Mouse (Mus musculus): ENCODE results near the gene Wwox.

Gene Wwox

GRCm38 (mm10) chr8:115216801-115217200, 777.3 kb downstream of the Wwox start:
- DNase-seq (ENCODE audit: low read depth, low spot score), result no peak

- DNase-seq (ENCODE audit: low read depth, low spot score), result no peak
Measured at GRCm38 (mm10) chr8:115222545-115222944, 783.1 kb downstream of the Wwox start.

GRCm38 (mm10) chr8:115226781-115227583, 787.5 kb downstream of the Wwox start:
- DNase-seq (ENCODE audit: low read depth, low spot score), result no peak

DNA sequence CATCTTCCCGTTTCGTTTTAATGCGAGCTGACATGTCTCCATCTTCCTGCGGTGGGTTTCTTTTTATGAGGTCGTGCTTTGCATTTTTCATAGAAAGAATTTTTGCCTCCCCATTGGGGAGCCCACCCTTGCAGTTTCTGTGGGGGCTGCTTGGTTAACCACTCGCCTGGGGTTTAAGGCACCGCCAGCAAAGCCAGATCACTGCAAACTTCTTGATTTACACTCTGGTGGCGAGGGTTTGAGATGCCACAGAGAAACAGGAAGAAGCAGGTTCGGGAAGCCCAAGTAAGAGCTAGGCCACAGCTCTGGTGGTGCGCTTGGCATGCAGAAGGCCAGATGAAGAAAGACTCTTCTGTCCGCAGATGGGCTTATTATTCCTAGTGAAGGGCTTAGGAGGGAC, 789.4 kb downstream of the Wwox start:
- no peak for DNase-seq (ENCODE audit: low read depth, low spot score)

GRCm38 (mm10) chr8:115234068-115234467, 794.6 kb downstream of the Wwox start:
- no peak for DNase-seq (ENCODE audit: low read depth, low spot score)

GRCm38 (mm10) chr8:115237596-115237995, 798.1 kb downstream of the Wwox start:
- DNase-seq (ENCODE audit: low read depth, low spot score), result no peak

GRCm38 (mm10) chr8:115243465-115244027, 804.1 kb downstream of the Wwox start:
- DNase-seq (ENCODE audit: low read depth, low spot score), result no peak

DNA sequence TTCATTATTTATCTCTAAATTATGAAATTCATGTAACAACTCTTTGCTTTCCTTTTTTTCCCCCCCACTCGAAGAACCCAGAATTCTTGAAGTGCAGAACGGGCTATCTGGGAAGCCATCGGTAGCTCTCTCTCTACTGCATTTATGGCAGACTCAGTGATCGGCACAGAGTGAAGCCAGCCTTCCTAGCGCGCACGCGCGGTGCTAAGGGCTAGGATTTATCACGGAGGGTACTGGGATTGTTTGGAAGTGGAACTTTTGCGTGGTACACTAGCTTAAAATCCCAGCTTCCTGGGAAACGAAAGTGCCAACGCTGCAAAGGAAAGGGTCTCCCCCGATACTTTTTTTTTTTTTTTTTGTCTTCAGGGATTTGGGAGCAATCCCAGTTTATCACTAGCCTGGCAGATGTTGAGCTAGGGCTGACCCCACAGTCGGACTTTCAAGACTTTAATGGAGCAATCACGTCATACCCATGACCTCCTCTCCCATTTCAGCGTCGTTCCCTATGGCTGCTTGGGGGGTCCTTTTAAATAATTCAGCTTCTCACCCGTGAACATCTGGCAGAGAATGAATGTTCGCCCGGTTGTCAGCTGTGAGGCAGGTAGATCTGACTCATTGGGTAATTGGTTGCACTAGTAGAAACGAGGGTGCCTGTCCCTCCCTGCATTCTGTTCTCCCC, 810.4 kb downstream of the Wwox start:
- peak; percentile 30 for DNase-seq (ENCODE audit: low read depth, low spot score)

DNA sequence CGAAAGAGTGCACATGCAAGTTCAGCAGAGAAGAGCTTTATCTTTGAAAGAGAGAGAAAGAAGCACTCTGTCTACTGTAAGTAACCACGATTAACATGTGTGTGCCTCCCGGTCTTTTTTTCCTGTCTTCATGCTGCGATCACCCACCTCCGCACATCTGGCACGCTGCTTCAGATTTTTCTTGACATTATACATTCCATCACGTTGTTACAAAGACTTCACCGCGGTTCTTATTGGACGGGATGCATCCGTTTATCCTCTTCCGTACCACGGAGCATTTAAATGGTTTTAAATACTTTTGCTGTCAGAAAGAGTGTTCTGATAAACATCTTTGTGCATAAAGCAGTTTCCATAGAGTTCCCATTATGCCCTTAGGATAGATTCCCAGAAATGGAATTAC, 816.1 kb downstream of the Wwox start:
- DNase-seq (ENCODE audit: low read depth, low spot score), result no peak

GRCm38 (mm10) chr8:115257417-115257816, 818.0 kb downstream of the Wwox start:
- no peak for DNase-seq (ENCODE audit: low read depth, low spot score)

GRCm38 (mm10) chr8:115259806-115260205, 820.4 kb downstream of the Wwox start:
- DNase-seq (ENCODE audit: low read depth, low spot score), result peak; percentile 51

GRCm38 (mm10) chr8:115267196-115267595, 827.7 kb downstream of the Wwox start:
- no peak for DNase-seq (ENCODE audit: low read depth, low spot score)

- no peak for DNase-seq (ENCODE audit: low read depth, low spot score)
Measured at GRCm38 (mm10) chr8:115269601-115270000, 830.1 kb downstream of the Wwox start.

GRCm38 (mm10) chr8:115273976-115274375, 834.5 kb downstream of the Wwox start:
- no peak for DNase-seq (ENCODE audit: low read depth, low spot score)

DNA sequence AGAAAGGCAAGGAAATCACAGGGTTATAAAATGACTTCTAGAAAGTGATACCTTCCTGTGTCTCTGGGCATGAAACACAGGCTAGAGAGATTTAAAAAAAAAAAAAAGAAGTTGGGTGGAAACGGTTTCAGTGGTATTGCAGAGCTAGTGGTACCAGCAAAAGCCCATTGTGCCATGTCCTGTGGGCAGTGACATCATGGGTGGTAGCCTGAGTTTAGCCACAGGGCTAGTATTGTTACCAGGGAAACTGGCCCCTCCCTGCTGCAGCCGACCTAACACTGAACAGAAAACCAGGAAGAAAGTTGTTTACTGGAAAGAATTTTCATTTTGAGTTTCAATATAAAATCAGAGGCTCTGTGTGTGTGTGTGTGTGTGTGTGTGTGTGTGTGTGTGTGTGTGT, 836.8 kb downstream of the Wwox start:
- no peak for DNase-seq (ENCODE audit: low read depth, low spot score)

DNA sequence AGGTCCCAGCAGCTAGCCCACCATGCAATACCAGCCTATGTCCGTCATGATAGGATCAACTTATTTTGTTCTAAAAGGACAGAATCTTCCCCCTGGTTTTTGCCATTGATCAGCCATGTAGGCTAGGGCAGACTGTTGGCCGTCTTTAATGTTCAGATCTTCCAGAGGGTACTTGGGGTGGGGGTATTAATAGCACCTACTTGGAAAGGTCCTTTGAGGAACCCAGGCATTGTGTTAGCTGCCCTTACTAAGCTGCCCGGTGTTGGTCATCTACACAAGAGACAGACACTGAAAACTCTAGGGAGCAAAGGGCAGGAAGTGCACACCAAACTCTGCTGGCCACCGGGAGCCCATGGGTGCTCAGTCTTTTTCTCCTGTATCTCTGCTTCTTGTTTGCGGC, 838.8 kb downstream of the Wwox start:
- DNase-seq (ENCODE audit: low read depth, low spot score), result no peak

- DNase-seq (ENCODE audit: low read depth, low spot score), result no peak
Measured at GRCm38 (mm10) chr8:115290224-115290623, 850.8 kb downstream of the Wwox start.

GRCm38 (mm10) chr8:115296760-115297159, 857.3 kb downstream of the Wwox start:
- DNase-seq (ENCODE audit: low read depth, low spot score), result no peak

GRCm38 (mm10) chr8:115302484-115302883, 863.0 kb downstream of the Wwox start:
- DNase-seq (ENCODE audit: low read depth, low spot score), result no peak

DNA sequence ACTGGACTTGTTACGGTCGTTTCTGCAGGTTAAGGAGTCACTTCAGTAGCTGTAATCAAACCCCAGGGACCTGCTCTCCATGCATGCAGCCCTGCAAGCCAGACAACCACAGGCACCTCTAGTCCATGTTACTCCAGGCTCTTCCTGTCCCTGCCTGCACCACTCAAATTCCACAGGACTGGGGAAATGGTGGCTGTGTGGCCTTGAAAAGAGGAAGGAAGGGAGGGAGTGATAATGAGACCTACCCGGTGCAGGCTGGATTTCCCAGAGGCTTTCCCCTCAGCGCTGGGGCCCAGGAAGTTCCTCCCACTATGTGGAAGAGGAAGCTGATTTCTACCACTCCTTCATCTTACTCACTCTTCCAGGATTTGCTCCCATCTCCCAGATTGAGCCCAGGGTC, 868.0 kb downstream of the Wwox start:
- DNase-seq (ENCODE audit: low read depth, low spot score), result no peak

GRCm38 (mm10) chr8:115311003-115311402, 871.5 kb downstream of the Wwox start:
- DNase-seq (ENCODE audit: low read depth, low spot score), result no peak

DNA sequence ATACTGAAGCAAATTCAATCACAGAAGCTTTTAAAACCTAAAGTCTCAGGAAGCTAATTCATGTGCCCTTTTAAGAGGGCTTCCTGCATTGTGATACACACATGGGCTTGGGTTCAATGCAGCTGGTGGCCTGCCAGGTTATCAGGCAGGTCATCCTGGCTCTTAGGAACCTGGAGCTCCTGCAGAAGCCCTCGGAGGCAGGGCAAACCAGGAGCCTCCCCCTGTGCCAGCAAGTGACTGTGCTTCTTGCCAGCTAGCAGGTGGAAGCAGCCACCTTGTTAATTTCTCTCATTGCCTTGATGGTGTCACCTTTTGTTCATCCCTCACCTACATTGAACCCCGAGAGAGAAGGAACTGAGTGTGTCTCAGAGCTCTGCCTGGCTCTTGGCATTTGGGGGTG, 872.9 kb downstream of the Wwox start:
- DNase-seq (ENCODE audit: low read depth, low spot score), result no peak

GRCm38 (mm10) chr8:115322501-115322900, 883.0 kb downstream of the Wwox start:
- DNase-seq (ENCODE audit: low read depth, low spot score), result no peak
